Mouse (Mus musculus): ENCODE data around the gene Mthfd1l. TPM values are rescaled to one million over a fixed set of nuclear protein-coding genes. Genes with fewer than 3 reads are reported as not detected.
"Not testable (repeated sequence)": the region's sequence is repeated elsewhere in the genome, so short reads cannot be mapped to it uniquely, and the experiment has no call there.

The Mthfd1l gene
- polyA plus RNA-seq, 1 experiment from 2014 or later = 5.3 TPM

DNA sequence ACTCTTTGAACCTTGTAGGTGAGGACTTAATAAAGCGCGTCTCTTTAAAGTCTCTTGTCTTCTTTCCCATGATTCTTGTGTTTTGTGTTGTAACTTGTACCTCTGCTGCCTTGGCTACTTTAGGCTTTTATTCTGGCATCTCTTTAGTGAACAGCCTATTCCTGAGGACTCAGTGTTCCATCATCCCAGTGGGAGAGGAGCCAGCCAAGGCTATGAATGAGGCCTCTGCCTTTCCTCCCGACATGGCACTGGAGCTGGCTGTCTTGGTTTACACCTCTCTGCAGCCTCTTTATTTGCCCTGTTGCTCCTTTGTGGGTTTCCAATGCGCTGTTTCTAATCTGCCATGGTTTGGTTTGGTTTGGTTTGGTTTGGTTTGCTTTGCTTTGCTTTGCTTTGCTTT is 228.2 kb downstream of the Mthfd1l start:
- Histone ChIP-seq H3K4me2 (replicated peaks; ENCODE audit: low read depth) (no peak overlapping the region), H3K9me3 (ENCODE audit: control insufficient read depth) (no peaks in the 10 kb centered on the region), H3K27me3 (replicated peaks; ENCODE audit: control insufficient read depth, insufficient read depth, low read length) (no peaks in the 10 kb centered on the region), H3K27ac (ENCODE audit: low read depth, low read length) (no peak overlapping the region), H3K9ac (ENCODE audit: low read depth, low read length) (no peak overlapping the region), H3K4me1 (replicated peaks; ENCODE audit: control insufficient read depth, insufficient read depth, low read length) (no peaks in the 10 kb centered on the region), H3K4me3 (ENCODE audit: low read depth, low read length) (no peak overlapping the region), H3K36me3 (ENCODE audit: control insufficient read depth, insufficient read depth) (no peaks in the 10 kb centered on the region)
- WGBS = 88% methylated on average over 4 of the region's 4 CpGs
- no peak for TF ChIP-seq CTCF (IDR thresholded peaks at IDR 0.05; ENCODE audit: low read depth)
- no peak for ATAC-seq

DNA sequence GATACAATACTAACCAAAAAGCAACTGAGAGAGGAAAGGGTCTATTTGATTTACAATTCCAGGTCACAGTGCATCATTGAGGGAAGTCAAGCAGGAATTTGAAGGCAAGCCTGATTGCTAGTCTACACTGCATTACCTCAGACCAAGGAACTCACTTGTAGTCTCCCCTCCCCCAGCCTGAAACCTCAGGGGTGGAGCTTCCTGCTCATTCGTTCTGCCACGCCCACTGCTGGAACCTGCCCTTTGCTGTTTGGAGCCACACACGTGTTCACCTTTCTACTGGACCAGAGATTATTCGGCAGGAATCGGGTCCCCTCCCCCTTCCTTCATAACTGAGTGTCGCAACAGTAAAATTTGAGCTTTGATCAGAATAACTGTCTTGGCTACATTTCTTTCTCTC is 230.7 kb downstream of the Mthfd1l start:
- WGBS = 32% methylated on average over 5 of the region's 6 CpGs
- not testable (repeated sequence) for H3K9me3 ChIP-seq (ENCODE audit: control insufficient read depth); H3K4me3 ChIP-seq (ENCODE audit: low read depth, low read length); H3K27me3 ChIP-seq (replicated peaks; ENCODE audit: control insufficient read depth, insufficient read depth, low read length); ATAC-seq; H3K27ac ChIP-seq (ENCODE audit: low read depth, low read length); H3K9ac ChIP-seq (ENCODE audit: low read depth, low read length); H3K4me2 ChIP-seq (replicated peaks; ENCODE audit: low read depth); H3K36me3 ChIP-seq (ENCODE audit: control insufficient read depth, insufficient read depth); H3K4me1 ChIP-seq (replicated peaks; ENCODE audit: control insufficient read depth, insufficient read depth, low read length)

DNA sequence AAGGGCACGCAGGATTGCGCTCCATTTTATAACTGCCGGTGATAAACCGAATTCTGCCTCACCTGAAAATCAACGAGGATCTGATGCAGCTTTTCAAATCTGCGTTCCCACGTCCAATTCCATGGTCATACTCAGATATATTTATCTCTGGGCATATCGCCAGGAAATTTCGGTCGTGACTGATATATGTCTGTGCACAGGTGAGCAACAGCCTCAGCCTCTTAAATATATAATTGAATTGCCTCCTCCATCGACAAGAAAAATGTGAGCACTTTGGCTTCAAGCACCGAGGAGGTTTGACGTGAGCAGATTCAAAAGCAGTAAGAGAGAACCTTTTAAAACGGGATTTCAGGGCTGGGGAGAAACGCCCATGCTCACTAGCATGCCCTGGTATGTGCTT is 236.1 kb downstream of the Mthfd1l start:
- no peak overlapping the region for H3K4me3 ChIP-seq (ENCODE audit: low read depth, low read length)
- H3K36me3 ChIP-seq (ENCODE audit: control insufficient read depth, insufficient read depth) = no peaks in the 10 kb centered on the region
- H3K4me2 ChIP-seq (replicated peaks; ENCODE audit: low read depth) = no peak overlapping the region
- ATAC-seq = no peak
- no peak for TF ChIP-seq CTCF (IDR thresholded peaks at IDR 0.05; ENCODE audit: low read depth)
- no peak overlapping the region for H3K27ac ChIP-seq (ENCODE audit: low read depth, low read length)
- H3K9me3 ChIP-seq (ENCODE audit: control insufficient read depth) = no peaks in the 10 kb centered on the region
- no peak overlapping the region for H3K9ac ChIP-seq (ENCODE audit: low read depth, low read length)
- no peaks in the 10 kb centered on the region for H3K4me1 ChIP-seq (replicated peaks; ENCODE audit: control insufficient read depth, insufficient read depth, low read length)
- no peaks in the 10 kb centered on the region for H3K27me3 ChIP-seq (replicated peaks; ENCODE audit: control insufficient read depth, insufficient read depth, low read length)
- WGBS = 75% methylated on average over 15 of the region's 15 CpGs

GRCm38 (mm10) chr10:4210313-4211066 is 237.6 kb downstream of the Mthfd1l start:
- 24% methylated on average over 24 of the region's 24 CpGs for WGBS
- Histone ChIP-seq H3K27me3 (replicated peaks; ENCODE audit: control insufficient read depth, insufficient read depth, low read length) (no peaks in the 10 kb centered on the region), H3K4me1 (replicated peaks; ENCODE audit: control insufficient read depth, insufficient read depth, low read length) (no peaks in the 10 kb centered on the region), H3K9ac (ENCODE audit: low read depth, low read length) (no peak overlapping the region), H3K27ac (ENCODE audit: low read depth, low read length) (no peak overlapping the region), H3K4me2 (replicated peaks; ENCODE audit: low read depth) (peak overlapping the region; percentile 42; the same call in 1 of the 2 replicates), H3K9me3 (ENCODE audit: control insufficient read depth) (no peaks in the 10 kb centered on the region), H3K4me3 (ENCODE audit: low read depth, low read length) (no peak overlapping the region), H3K36me3 (ENCODE audit: control insufficient read depth, insufficient read depth) (no peaks in the 10 kb centered on the region)
- no peak for ATAC-seq
- no peak for TF ChIP-seq CTCF (IDR thresholded peaks at IDR 0.05; ENCODE audit: low read depth)

DNA sequence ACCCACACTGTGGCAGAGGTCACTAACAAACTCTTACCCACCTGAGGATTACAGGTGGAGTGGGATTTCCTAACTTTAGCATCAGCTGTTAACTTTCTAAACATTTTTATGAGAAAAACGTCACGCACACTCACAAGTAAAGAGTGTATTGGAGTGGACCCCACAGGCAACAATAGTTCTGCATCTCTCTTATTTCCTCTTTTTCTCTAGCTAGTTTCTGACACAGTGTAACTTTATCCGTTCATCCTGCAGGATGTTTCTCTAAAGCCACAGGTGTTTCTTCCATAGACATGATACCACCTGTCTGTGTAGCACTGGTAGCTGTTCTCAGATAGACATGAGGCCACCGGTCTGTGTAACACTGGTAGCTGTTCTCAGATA is 238.1 kb downstream of the Mthfd1l start:
- no peak for ATAC-seq

More for the DNA sequence above, 238.1 kb downstream of the Mthfd1l start:
- Histone ChIP-seq H3K36me3 (ENCODE audit: control insufficient read depth, insufficient read depth) (no peaks in the 10 kb centered on the region), H3K27me3 (replicated peaks; ENCODE audit: control insufficient read depth, insufficient read depth, low read length) (no peaks in the 10 kb centered on the region), H3K9ac (ENCODE audit: low read depth, low read length) (no peak overlapping the region), H3K9me3 (ENCODE audit: control insufficient read depth) (no peaks in the 10 kb centered on the region), H3K4me1 (replicated peaks; ENCODE audit: control insufficient read depth, insufficient read depth, low read length) (no peaks in the 10 kb centered on the region), H3K27ac (ENCODE audit: low read depth, low read length) (no peak overlapping the region), H3K4me3 (ENCODE audit: low read depth, low read length) (no peak overlapping the region), H3K4me2 (replicated peaks; ENCODE audit: low read depth) (no peak overlapping the region)
- no peak for TF ChIP-seq CTCF (IDR thresholded peaks at IDR 0.05; ENCODE audit: low read depth)
- 80% methylated on average over 4 of the region's 4 CpGs for WGBS

Other genes starting within 250 kb of the Mthfd1l start
- 2.1 and 2.6 TPM in 2 replicates for gene Plekhg1, start 232.8 kb upstream of the Mthfd1l start, polyA plus RNA-seq (2015; fragmentation: Nextera tagmentation; extraction: Ambion mirVana)